In the genomic region with DNA sequence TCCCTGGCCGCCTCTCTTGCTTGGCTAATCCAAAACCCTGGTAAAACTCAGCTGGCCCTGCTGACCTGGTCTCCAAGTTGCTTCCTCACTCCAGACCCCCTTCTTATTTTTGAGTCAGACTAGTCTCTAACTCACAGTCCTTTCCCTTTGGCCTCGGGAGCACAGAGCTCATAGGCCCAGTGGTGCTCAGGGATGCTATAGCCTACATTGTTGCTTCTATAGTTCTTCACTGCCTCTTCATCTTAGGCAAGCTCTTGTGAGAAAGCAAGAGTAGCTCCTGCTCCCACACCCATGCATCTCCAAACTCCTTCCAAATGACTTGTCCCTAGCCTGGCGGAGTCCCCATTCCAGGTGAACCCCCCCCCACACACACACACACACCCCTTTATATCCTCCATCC, we compare ENCODE assay signal across 8 mouse cellular contexts. TPM values are rescaled to one million over a fixed set of nuclear protein-coding genes. Genes with fewer than 3 reads are reported as not detected.
DNase-seq lines count a peak whose midpoint lies in the region; ATAC-seq and TF ChIP-seq lines count a peak whose summit lies in the region.

No protein-coding gene starts in this region.

- peak overlapping the region; percentile 95 for H3K4me3 ChIP-seq in ES-Bruce4 (ENCODE audit: low read depth, low read length)
- H3K4me3 ChIP-seq in forebrain, embryonic 14.5 days (ENCODE audit: low read depth, low read length), result peak overlapping the region; percentile 70
- peak overlapping the region; percentile 84 for H3K4me3 ChIP-seq in stomach, embryonic 15.5 days (replicated peaks)

- no peak for TF ChIP-seq EP300 in ES-Bruce4 (IDR thresholded peaks at IDR 0.05; ENCODE audit: insufficient read depth, low read depth, low read length)

- no peaks in the 10 kb centered on the region for H3K9me3 ChIP-seq in ES-Bruce4 (replicated peaks; ENCODE audit: control insufficient read depth, insufficient read depth, low read length, poor library complexity, severe bottlenecking)
- no peaks in the 10 kb centered on the region for H3K9me3 ChIP-seq in forebrain, embryonic 14.5 days (replicated peaks; ENCODE audit: control insufficient read depth, low read length)
- no peaks in the 10 kb centered on the region for H3K9me3 ChIP-seq in stomach, embryonic 15.5 days

- H3K36me3 ChIP-seq in ES-Bruce4 (ENCODE audit: control insufficient read depth, insufficient read depth, low read length, poor library complexity, severe bottlenecking), result peaks cover 24% of the 10 kb centered on the region
- peaks cover 36% of the 10 kb centered on the region for H3K36me3 ChIP-seq in forebrain, embryonic 14.5 days (ENCODE audit: control insufficient read depth, insufficient read depth, low read length)
- peaks cover 23% of the 10 kb centered on the region for H3K36me3 ChIP-seq in stomach, embryonic 15.5 days

- peak overlapping the region; percentile 87 for H3K9ac ChIP-seq in ES-Bruce4 (ENCODE audit: low read depth, poor library complexity, severe bottlenecking)
- H3K9ac ChIP-seq in forebrain, embryonic 14.5 days (ENCODE audit: low read length), result peak overlapping the region; percentile 81
- 0 out of 2 replicates have a peak overlapping the region, but pooled peaks have one; percentile 77 for H3K9ac ChIP-seq in stomach, embryonic 15.5 days

- ATAC-seq in forebrain, embryonic 14.5 days, result no peak
- ATAC-seq in stomach, embryonic 15.5 days (ENCODE audit: insufficient read depth, low FRiP score, low read depth), result no peak

- H3K4me1 ChIP-seq in ES-Bruce4 (ENCODE audit: control insufficient read depth, insufficient read depth, low read length), result peaks cover 3% of the 10 kb centered on the region
- H3K4me1 ChIP-seq in forebrain, embryonic 14.5 days (ENCODE audit: control insufficient read depth, insufficient read depth, low read length), result peaks cover 7% of the 10 kb centered on the region; the same call in 1 of the 2 replicates
- H3K4me1 ChIP-seq in stomach, embryonic 15.5 days, result peaks cover 12% of the 10 kb centered on the region

- no peaks in the 10 kb centered on the region for H3K27me3 ChIP-seq in ES-Bruce4 (ENCODE audit: control insufficient read depth, insufficient read depth, low read length, poor library complexity, severe bottlenecking)
- H3K27me3 ChIP-seq in forebrain, embryonic 14.5 days (replicated peaks; ENCODE audit: control insufficient read depth, insufficient read depth, low read length), result no peaks in the 10 kb centered on the region
- H3K27me3 ChIP-seq in stomach, embryonic 15.5 days (replicated peaks), result no peaks in the 10 kb centered on the region

- H3K27ac ChIP-seq in ES-Bruce4 (ENCODE audit: insufficient read depth, low read length), result no peak overlapping the region
- no peak overlapping the region for H3K27ac ChIP-seq in forebrain, embryonic 14.5 days (ENCODE audit: low read depth, low read length)
- H3K27ac ChIP-seq in stomach, embryonic 15.5 days, result no peak overlapping the region

- no peak for TF ChIP-seq CTCF in ES-Bruce4 (IDR thresholded peaks at IDR 0.05; ENCODE audit: low read depth, low read length)

- H3K4me2 ChIP-seq in forebrain, embryonic 14.5 days (ENCODE audit: low read length), result peak overlapping the region; percentile 92
- H3K4me2 ChIP-seq in stomach, embryonic 15.5 days, result peak overlapping the region; percentile 89

- peak; percentile 87 for DNase-seq in heart, adult 11 months
- DNase-seq in heart, adult 8-10 months (ENCODE audit: low spot score), result no peak
- no peak for DNase-seq in forebrain, embryonic 14.5 days (ENCODE audit: low spot score)
- DNase-seq in liver, result peak; percentile 2
- no peak for DNase-seq in gastrocnemius, postnatal 4 days (ENCODE audit: low spot score in 2 of 2)
- DNase-seq in right cerebral cortex, postnatal 14 days, result no peak

- TF ChIP-seq POLR2A in ES-Bruce4 (IDR thresholded peaks at IDR 0.05; ENCODE audit: insufficient read depth, low read length), result no peak

- WGBS in forebrain, embryonic 14.5 days, result 60% methylated on average over 3 of the region's 3 CpGs
- 53% methylated on average over 3 of the region's 3 CpGs for WGBS in stomach, embryonic 15.5 days

RNA-seq across cellular contexts. Expression of a gene that starts 1.2 kb away (rescaled TPM):
- 100 to 1,000 TPM; 561 to 765 (median 683) TPM for total RNA-seq in heart, adult 8-10 months (2022)
- 102 and 121 TPM in 2 replicates for polyA plus RNA-seq in ES-Bruce4 (2011; ENCODE audit: insufficient read depth, insufficient read length, low read depth, missing spikeins)
- polyA plus RNA-seq in forebrain, embryonic 14.5 days (2014; fragmentation: Nextera tagmentation; extraction: Ambion mirVana), result 370 and 449 TPM in 2 replicates
- 330 and 333 TPM in 2 replicates for polyA plus RNA-seq in stomach, embryonic 15.5 days (2015; fragmentation: Nextera tagmentation; extraction: Ambion mirVana)
- total RNA-seq in gastrocnemius, postnatal 4 days (2021), result 100 to 1,000 TPM; 366 to 378 TPM

RNA-seq across cellular contexts. Expression of a gene that starts 32.1 kb away (rescaled TPM):
- not detected for total RNA-seq in heart, adult 8-10 months (2022)
- polyA plus RNA-seq in ES-Bruce4 (2011; ENCODE audit: insufficient read depth, insufficient read length, low read depth, missing spikeins), result 0.24 TPM in 1 of 2 replicates, not detected in the other
- polyA plus RNA-seq in forebrain, embryonic 14.5 days (2014; fragmentation: Nextera tagmentation; extraction: Ambion mirVana), result not detected in 2 replicates
- polyA plus RNA-seq in stomach, embryonic 15.5 days (2015; fragmentation: Nextera tagmentation; extraction: Ambion mirVana), result not detected in 2 replicates
- total RNA-seq in gastrocnemius, postnatal 4 days (2021), result not detected

RNA-seq across cellular contexts. Expression of a gene that starts 40.1 kb away (rescaled TPM):
- total RNA-seq in heart, adult 8-10 months (2022), result 100 to 1,000 TPM; 539 to 688 (median 589) TPM
- 310 and 347 TPM in 2 replicates for polyA plus RNA-seq in ES-Bruce4 (2011; ENCODE audit: insufficient read depth, insufficient read length, low read depth, missing spikeins)
- 806 and 815 TPM in 2 replicates for polyA plus RNA-seq in forebrain, embryonic 14.5 days (2014; fragmentation: Nextera tagmentation; extraction: Ambion mirVana)
- 561 and 565 TPM in 2 replicates for polyA plus RNA-seq in stomach, embryonic 15.5 days (2015; fragmentation: Nextera tagmentation; extraction: Ambion mirVana)
- 100 to 1,000 TPM; 276 to 303 TPM for total RNA-seq in gastrocnemius, postnatal 4 days (2021)

RNA-seq across cellular contexts. Expression of a gene that starts 40.3 kb away (rescaled TPM):
- total RNA-seq in heart, adult 8-10 months (2022), result 10 to 100 TPM; 11.0 to 14.2 (median 12.6) TPM
- polyA plus RNA-seq in ES-Bruce4 (2011; ENCODE audit: insufficient read depth, insufficient read length, low read depth, missing spikeins), result 28.2 and 32.2 TPM in 2 replicates
- polyA plus RNA-seq in forebrain, embryonic 14.5 days (2014; fragmentation: Nextera tagmentation; extraction: Ambion mirVana), result 30.1 and 43.0 TPM in 2 replicates
- 55.1 and 62.6 TPM in 2 replicates for polyA plus RNA-seq in stomach, embryonic 15.5 days (2015; fragmentation: Nextera tagmentation; extraction: Ambion mirVana)
- 10 to 100 TPM; 17.7 to 20.6 TPM for total RNA-seq in gastrocnemius, postnatal 4 days (2021)

Comparison
In these comparisons a context has a peak if more than half of its experiments do, and no peak if none do; other contexts are left out.
1. DNase-seq: peak in heart, adult 11 months (single experiment) and liver (single experiment); none in heart, adult 8-10 months (single experiment), forebrain, embryonic 14.5 days (single experiment), gastrocnemius, postnatal 4 days (0 of 2) and right cerebral cortex, postnatal 14 days (single experiment).
2. Peak in every context shown above with its lines, with median percentiles within 50 percentile points of each other: H3K4me3 ChIP-seq and H3K9ac ChIP-seq.